Mouse (Mus musculus): Measurements from ENCODE around the gene Dlgap1.
"Not testable (repeated sequence)": the region's sequence is repeated elsewhere in the genome, so short reads cannot be mapped to it uniquely, and the experiment has no call there.

The Dlgap1 gene

DNA sequence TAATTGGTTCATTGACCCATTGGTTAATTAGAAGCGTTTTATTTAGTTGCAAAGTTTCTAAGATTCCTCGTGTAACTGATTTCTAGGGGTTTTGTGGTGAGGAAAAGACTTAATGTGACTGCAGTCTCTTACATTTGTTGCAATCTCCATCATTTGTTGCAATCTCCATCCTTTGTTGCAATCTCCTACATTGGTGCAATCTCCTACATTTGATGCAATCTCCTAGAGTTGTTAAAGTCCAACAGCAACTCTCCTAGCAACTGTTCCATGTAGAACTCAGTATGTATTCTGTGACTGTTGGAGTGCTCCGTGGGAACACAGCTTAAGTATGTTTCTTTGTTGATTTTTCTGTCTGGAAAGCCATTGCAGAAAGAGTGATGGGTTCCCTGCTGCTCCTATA, 565.4 kb downstream of the Dlgap1 start:
- DNase-seq = no peak

DNA sequence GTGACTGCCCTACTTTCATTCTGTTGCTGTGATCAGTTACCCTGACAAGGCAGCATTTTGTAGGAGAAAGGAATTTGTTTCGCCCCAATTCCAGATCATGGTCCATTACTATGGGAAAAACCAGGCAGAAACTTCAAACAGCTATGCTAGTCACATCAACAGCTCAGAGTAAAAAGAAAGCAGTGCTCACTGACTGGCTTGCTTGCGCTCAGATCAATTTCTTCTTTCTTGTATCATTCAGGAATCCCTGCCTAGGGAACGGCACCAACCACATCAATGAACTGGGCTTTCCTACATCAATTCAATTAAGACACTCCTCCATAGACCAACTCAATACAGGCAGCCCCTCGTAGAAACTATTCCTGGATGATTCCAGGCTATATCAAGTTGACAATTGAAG, 572.9 kb downstream of the Dlgap1 start:
- DNase-seq = no peak

- DNase-seq = no peak
Measured at GRCm38 (mm10) chr17:70550793-70551192, 581.9 kb downstream of the Dlgap1 start.

DNA sequence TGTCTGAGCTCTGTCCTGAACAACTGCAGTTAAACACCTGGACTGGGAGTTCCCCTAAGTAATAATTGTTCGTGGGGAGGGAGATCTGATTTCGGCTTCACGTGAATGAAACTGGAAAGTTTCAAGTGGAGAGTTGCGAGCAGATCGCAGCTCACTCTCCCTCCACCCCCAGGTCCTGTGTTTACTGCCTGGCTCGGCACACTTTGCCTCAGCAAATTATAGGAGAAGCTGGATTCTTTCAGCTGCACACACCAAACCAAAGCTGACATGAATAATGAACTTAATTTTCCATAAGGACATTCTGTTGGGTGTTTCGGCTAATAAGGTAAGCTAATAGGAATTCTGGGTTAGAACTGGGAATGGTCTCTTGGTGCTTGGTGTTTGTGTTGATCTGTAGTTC, 592.7 kb downstream of the Dlgap1 start:
- DNase-seq = no peak

- DNase-seq = no peak
Measured at GRCm38 (mm10) chr17:70570848-70571247, 602.0 kb downstream of the Dlgap1 start.

DNA sequence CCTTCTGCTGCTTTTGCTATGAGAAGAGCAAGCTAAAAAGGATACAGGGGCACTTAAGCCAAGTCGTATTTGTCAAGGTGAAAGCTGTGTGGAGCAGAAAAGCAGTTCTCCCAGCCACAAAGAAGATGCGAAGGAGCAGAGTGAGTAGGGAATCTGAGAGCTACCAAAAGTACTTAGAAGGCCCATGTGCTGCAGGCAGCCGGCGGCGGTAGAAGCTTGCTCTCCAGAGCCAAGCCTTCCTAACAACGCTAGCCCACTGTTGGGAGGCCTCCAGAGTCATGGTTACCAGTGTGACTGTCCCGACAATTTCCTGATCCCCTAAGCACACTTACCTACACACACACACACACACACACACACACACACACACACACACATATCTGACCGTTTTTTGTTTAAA, 614.2 kb downstream of the Dlgap1 start:
- no peak for DNase-seq

DNA sequence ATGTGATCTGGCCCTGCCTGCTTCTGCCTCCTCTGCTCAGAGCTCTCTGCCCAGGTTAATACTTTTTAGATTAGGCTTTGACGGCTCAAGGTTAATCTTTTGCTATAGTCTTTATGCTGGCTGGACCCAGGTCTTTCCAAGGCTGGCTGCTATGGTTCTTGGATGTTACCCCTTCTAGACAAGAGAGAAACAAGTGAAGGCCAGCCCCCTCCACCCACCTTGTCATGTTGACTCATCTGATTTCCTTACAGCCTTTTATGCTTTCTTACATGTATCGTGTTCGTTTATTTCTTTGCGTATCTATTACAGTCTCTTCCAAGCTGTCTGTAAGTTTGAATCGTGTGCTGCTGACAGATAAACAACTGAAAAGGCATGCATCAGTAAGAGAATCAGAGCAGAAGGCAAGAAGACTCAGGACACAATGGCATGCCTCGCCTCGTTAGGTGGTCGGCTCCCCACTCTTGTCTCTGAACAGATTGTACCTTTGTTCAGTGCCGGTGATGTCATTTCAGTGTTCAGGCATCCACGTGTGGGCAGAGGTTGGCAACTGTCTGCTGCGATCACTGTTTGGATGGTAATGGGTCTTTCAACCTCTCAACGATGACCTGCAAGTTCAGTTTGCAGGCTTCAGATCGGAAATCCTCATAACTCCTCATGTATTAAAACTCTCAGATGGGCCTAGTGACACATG, 618.0 kb downstream of the Dlgap1 start:
- DNase-seq = no peak

DNA sequence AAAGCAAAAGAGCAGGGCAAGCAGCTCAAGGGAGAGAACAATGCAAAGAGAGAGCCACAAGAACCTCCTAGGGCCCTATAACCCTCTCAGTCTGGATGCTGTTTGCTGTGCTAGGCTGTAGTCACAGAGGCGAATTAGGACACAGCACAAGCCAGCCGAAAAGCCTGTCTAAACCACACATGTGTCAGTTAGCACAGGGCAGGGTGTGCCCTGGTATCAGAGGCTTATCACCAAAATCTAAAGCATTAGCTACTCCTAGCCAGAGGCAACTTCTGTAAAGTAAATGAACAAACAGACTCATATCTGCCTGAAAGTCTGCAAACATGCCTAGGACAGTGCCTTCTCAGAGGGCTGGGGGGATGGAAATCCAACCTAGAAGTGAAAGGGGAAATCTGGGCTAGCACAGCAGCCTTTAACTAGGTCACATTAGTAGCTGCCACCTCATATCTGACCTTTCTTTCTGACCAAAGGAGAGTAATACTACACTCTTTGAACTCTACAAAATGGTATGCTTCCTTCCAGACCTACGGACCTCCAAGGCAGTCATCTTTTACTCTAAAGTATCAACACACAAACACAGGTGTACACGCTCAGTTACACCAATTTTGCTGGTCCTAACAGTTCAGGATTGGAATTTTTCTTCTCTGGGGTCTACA, 619.2 kb downstream of the Dlgap1 start:
- not testable (repeated sequence) for DNase-seq

DNA sequence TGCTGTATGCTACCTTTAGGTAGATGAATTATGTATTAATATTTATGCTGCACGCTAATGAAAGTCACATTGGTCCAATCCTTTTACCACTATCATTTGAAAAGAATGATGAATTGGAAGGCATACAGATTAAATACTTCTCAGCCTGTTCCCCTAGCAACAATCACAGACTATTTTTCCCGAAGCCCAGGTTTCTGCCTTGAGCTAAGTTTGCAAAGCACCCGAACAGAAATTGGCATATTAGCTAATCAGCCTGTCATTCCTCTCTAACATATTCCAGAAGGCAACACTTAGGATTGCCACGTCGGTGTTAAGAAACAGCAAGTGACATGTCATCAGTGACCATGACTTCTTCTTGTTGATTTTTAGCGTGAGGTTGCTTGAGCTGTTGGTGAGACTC, 619.8 kb downstream of the Dlgap1 start:
- DNase-seq = no peak

GRCm38 (mm10) chr17:70589140-70589539, 620.3 kb downstream of the Dlgap1 start:
- DNase-seq = no peak

DNA sequence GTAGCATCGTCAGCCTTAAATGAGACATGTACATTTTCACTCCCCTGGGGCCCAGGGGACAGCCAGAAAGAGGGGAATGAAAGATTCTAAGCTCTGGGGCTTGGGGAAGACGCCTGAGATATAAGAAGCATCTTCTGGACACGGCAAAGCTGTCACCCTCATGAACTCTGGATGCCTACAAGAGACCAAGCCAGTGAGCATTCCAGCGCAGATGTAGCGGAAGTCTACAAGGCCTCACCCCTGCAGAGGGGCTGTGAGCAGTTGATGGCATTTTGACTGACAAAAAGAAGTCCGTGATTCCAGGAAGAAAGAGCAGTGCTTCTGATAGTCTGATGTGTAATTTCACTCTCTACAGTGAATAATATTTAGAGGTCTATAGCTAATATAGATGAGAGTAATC, 621.6 kb downstream of the Dlgap1 start:
- DNase-seq = no peak

GRCm38 (mm10) chr17:70594277-70594676, 625.4 kb downstream of the Dlgap1 start:
- DNase-seq = no peak

GRCm38 (mm10) chr17:70596326-70596725, 627.5 kb downstream of the Dlgap1 start:
- no peak for DNase-seq

GRCm38 (mm10) chr17:70600462-70600861, 631.6 kb downstream of the Dlgap1 start:
- no peak for DNase-seq

DNA sequence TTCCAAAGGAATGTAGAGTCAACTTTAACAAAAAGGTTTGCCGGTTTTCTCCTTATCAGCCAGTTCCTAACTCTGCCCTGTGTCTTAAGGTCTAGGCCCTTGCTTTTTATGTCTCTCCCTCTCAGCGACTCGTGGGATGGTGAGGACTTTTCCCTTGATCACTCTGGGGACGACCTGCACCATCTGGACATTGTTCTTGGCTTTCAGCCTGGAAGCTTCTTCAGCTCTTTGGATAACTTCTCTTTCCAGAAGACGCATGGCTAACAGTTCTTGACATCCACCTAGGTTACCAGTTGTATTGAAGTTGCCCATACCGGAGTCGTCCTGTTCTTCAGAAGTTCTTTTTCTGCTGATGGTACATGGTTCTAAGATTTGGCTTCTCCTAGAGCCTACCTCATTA, 633.2 kb downstream of the Dlgap1 start:
- DNase-seq = no peak

- no peak for DNase-seq
Measured at GRCm38 (mm10) chr17:70605659-70606058, 636.8 kb downstream of the Dlgap1 start.

GRCm38 (mm10) chr17:70612171-70612570, 643.3 kb downstream of the Dlgap1 start:
- no peak for DNase-seq

- DNase-seq = no peak
Measured at GRCm38 (mm10) chr17:70613897-70614296, 645.0 kb downstream of the Dlgap1 start.

GRCm38 (mm10) chr17:70614407-70615060, 645.7 kb downstream of the Dlgap1 start:
- no peak for DNase-seq

DNA sequence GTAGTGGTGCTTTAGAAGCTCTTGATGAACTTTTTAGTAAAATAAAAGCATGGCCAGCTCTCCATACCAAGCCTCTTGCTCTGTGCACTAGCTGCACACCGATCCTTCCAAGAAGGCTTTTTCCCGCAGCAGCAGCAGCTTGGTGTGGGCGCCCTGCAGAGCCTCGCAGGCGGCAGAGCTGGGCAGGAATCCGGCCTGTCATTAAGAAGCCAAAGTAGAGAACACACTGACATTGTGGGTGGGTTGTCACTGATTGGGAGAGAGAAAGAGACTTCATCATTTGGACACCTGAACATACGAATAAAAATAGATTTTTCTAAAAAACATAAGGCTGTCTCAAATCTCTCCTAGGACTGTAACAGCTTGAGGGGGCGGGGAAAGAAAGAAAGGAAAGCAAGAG, 653.6 kb downstream of the Dlgap1 start:
- no peak for DNase-seq

- no peak for DNase-seq
Measured at GRCm38 (mm10) chr17:70626396-70626795, 657.5 kb downstream of the Dlgap1 start.

GRCm38 (mm10) chr17:70626925-70627324, 658.1 kb downstream of the Dlgap1 start:
- no peak for DNase-seq

DNA sequence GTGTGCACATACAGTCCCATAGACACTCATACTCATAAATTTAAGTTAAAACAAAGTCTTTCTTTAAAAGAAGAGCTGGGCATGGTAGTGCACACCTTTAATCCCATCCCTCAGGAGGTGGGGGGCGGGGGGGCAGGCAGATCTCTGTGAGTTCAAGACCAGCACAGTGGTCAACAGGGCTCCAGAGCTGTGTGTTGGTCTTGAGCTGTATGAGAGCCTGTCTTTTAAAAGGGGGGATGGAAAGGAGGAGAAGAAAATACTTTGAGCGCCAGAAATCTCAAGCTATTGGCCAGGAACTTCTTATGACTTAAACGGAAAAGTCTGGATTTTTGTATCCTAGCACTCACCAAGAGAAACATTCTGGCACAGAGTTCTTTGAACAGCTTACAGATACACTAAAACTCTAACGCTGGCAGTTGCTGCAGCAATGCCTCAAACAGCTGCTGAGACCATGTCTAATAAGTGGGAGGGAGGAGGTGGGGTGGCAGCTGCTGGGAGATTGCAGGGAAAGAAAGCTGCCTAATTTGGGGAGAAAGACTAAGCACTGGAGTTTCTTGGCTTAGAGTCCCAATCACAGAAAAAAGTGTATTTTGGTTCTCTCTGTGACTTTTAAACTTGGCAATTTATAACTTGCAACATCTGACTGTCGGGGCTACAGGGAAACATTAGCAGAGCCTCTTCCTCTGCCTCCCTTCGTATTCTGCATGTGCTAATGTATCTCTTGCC, 660.9 kb downstream of the Dlgap1 start:
- no peak for DNase-seq
